Mouse (Mus musculus) neural tube, embryonic 14.5 days (tissue): Measurements from ENCODE around the gene Gm21762. TPM values are rescaled to one million over a fixed set of nuclear protein-coding genes. Genes with fewer than 3 reads are reported as not detected.
"Not testable (repeated sequence)": the region's sequence is repeated elsewhere in the genome, so short reads cannot be mapped to it uniquely, and the experiment has no call there.

Experiments
- ATAC-seq: fragments of 200-750 bp; cut with Nextera tagmentation; 2 replicates; pipeline ENCODE4 v1.8.0; 2017; ENCODE audit warnings: low read depth, mild to moderate bottlenecking, moderate TSS enrichment, moderate library complexity
- H3K27ac ChIP-seq: fragments of 300-500 bp; sonication (generic); 2 replicates; pipeline ENCODE4 v1.5.1; 2014; ENCODE audit warnings: low read depth, mild to moderate bottlenecking, control low read depth, low read length, moderate library complexity, mixed read lengths
- H3K27me3 ChIP-seq: fragments of 300-500 bp; sonication (generic); 2 replicates; pipeline ENCODE4 v1.6.1; 2014; ENCODE audit warnings: low read length; ENCODE audit not compliant: control insufficient read depth, insufficient read depth
- H3K36me3 ChIP-seq: fragments of 300-500 bp; sonication (generic); 2 replicates; pipeline ENCODE4 v1.6.1; 2014; ENCODE audit warnings: low read length, mixed read lengths; ENCODE audit not compliant: control insufficient read depth, insufficient read depth
- H3K4me1 ChIP-seq: fragments of 300-500 bp; sonication (generic); 2 replicates; pipeline ENCODE4 v1.6.1; 2014; ENCODE audit warnings: low read length; ENCODE audit not compliant: control insufficient read depth, insufficient read depth
- H3K4me2 ChIP-seq: fragments of 300-500 bp; sonication (generic); 2 replicates; pipeline ENCODE4 v1.6.1; 2014; ENCODE audit warnings: mild to moderate bottlenecking, low read depth, low read length, control low read depth
- H3K4me3 ChIP-seq: fragments of 300-500 bp; sonication (generic); 2 replicates; pipeline ENCODE4 v1.5.1; 2014; ENCODE audit warnings: low read depth, low read length, control low read depth, mixed read lengths
- H3K9ac ChIP-seq: fragments of 300-500 bp; sonication (generic); replicated peaks from 2 replicates; pipeline ENCODE4 v1.6.1; 2014; ENCODE audit warnings: low read depth, mild to moderate bottlenecking, control low read depth, low read length, mixed read lengths
- H3K9me3 ChIP-seq: fragments of 300-500 bp; sonication (generic); 2 replicates; pipeline ENCODE4 v1.6.1; 2016; ENCODE audit warnings: low read length; ENCODE audit not compliant: control insufficient read depth
- WGBS: fragments of 180-500 bp; shearing (Covaris S2); extraction: QIAGEN DNeasy Blood & Tissue Kit; methylation state at CpG from one replicate; pipeline ENCODE4 v1.1.7; 2014; 5-methylcytosine and 5-hydroxymethylcytosine counted together
- polyA plus RNA-seq: library from polyadenylated mRNA; unstranded; fragments of >200 nt; fragmentation: Nextera tagmentation; extraction: Ambion mirVana; gene quantifications from 2 replicates; pipeline ENCODE4 v1.2.1, GENCODE M21; 2014

The Gm21762 gene
- polyA plus RNA-seq, 1 experiment from 2014 or later: not detected

DNA sequence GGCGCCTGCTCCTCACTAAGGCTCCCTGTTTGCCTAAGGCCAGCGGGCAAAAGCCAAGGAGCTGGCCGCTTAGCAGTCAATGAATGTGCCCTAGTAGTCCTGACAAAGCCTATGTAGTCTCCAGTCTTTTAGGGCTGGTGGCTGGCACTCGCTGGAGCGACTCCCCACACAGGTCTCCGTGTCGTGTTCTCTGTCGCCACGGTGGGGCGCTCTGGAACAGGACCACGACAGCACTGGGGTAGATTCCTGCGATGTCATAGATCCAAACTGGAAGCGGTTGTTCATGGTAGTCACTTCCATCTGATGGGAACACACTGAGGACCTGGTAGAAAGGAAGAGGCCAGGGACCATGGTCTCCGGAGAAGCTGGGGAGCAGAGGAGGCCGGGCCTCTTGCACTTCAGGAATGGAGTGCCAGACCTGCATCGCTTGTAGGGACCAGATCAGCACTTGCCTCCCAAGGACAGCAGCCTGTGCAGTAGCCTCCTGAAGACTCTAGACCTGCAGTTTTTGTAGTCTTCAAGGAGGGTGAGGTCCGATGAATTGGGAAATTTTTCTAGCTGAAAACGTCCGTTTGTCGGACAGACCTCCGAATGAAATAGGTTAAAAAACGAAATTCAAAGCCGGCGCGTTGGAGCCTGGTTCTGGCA is 7.4 kb upstream of the Gm21762 start:
- not testable (repeated sequence) for H3K9me3 ChIP-seq, H3K36me3 ChIP-seq, H3K4me3 ChIP-seq, H3K4me1 ChIP-seq, H3K27me3 ChIP-seq, H3K9ac ChIP-seq, H3K4me2 ChIP-seq, H3K27ac ChIP-seq, ATAC-seq
- 95% methylated on average over 16 of the region's 25 CpGs for WGBS

DNA sequence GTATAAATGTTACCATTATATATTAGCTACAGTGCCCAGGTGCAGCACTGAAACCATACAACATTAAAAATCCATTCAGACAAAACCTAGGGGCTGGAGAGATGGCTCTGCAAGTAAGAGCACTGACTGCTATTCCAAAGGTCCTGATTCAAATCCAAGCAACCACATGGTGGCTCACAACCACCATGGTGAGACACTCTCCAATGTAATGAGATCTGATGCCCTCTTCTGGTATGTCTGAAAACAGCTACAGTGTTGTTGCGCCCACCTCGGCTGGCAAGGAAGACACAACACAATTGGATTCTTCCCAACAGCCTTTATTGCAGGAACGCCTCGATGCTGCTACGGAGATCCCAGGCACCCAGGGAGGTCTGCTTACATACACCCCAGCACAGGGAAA is 5.2 kb upstream of the Gm21762 start:
- not testable (repeated sequence) for H3K27ac ChIP-seq, H3K27me3 ChIP-seq, H3K4me2 ChIP-seq, H3K36me3 ChIP-seq, H3K9me3 ChIP-seq, ATAC-seq, H3K4me1 ChIP-seq, H3K4me3 ChIP-seq, H3K9ac ChIP-seq
- 95% methylated on average over 5 of the region's 5 CpGs for WGBS

DNA sequence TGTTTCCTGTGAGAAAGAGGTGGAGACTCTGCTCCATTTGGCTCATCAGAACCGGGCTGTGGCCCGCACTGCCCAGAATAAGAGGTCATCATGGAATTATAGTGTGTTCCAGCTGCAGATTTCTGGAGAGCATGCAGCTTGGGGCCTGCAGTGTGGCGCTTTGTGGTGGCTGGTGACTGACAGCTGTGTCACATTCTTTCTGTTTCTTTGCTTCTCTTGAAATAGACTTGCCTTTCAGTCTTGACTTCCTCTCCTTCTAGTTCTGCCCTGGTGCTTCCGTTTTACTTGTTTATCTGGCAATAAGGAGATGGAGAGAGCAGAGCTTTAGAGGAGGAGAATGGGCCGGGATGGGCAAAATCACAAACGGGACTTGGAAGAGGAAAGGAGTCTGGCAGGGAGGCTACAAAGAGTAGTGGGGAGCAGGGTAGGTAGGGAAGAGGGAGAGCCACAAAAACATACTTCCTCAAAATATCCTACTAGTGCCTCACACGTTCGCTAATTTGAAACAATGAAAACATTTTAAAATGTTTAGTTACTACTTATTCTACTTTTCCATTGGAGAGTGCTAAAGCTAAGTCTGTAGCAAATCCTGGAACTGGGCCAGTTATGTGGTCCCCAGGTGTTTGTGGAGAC is 19.4 kb downstream of the Gm21762 start:
- H3K4me1 ChIP-seq, H3K9ac ChIP-seq, H3K27me3 ChIP-seq, H3K27ac ChIP-seq, ATAC-seq, H3K9me3 ChIP-seq, H3K4me3 ChIP-seq, H3K36me3 ChIP-seq, H3K4me2 ChIP-seq: not testable (repeated sequence)
- WGBS: 87% methylated on average over 7 of the region's 8 CpGs

DNA sequence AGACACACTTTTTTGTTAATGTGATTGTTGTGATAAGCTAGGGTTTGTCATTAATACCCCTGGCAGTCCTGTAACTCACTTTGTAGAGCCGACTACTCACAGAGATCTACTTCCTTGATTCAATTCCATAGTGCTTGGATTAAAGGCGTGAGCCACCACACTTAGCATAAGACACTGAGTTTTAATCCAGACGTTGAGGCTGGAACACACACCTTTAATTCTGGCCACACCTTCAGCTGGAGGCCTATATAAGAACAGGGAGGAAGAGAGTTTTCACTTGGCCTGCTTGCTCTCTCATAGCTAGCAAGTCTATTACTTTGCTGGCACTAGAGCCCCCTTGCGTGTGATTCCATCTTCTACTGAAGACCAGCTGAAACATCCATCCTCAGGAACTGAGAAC is 43.6 kb downstream of the Gm21762 start, which contains the start of gene Gm21818:
Gm21818 (plus strand) TSS at position 301 of the 400 bp plus-strand sequence.
- H3K36me3 ChIP-seq, H3K9ac ChIP-seq, H3K4me3 ChIP-seq, ATAC-seq, H3K4me2 ChIP-seq, H3K27me3 ChIP-seq, H3K4me1 ChIP-seq, H3K27ac ChIP-seq, H3K9me3 ChIP-seq: not testable (repeated sequence)
- 80% methylated on average over 4 of the region's 4 CpGs for whole genome bisulfite sequencing

DNA sequence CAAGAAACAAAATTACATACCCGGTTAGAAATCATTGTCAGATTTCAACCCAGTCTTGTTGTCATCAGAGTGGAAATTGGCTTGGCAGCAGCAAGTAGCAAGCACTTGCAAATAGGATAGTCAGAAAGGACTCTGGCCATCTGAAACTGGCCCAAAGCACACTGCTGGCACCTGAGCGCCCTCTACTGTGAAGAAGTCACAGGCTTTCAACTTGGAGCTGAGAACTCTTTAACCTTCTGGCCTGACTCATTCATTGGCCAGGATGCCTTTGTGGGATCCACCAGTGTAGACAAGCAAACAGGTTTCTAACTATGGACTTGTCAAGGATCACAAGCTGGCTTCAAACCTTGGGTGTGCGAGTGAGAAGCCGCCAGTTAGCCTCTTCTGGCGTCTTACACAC is 47.4 kb downstream of the Gm21762 start:
- H3K4me3 ChIP-seq, H3K4me2 ChIP-seq, H3K4me1 ChIP-seq, H3K36me3 ChIP-seq, H3K9me3 ChIP-seq, H3K27ac ChIP-seq, H3K9ac ChIP-seq, H3K27me3 ChIP-seq, ATAC-seq: not testable (repeated sequence)
- 62% methylated on average over 5 of the region's 5 CpGs for WGBS

Other genes with a start within 250 kb of the Gm21762 start
- gene Gm36079, start 188.9 kb downstream of the Gm21762 start, polyA plus RNA-seq: not detected in 2 replicates
- not detected in 2 replicates for gene Gm21188, start 163.8 kb downstream of the Gm21762 start, polyA plus RNA-seq
- gene Gm20767, start 75.7 kb downstream of the Gm21762 start, polyA plus RNA-seq: not detected in 2 replicates
- gene Gm21818, start 43.5 kb downstream of the Gm21762 start, polyA plus RNA-seq: not detected in 2 replicates
- not detected in 2 replicates for gene Gm21731, start 23.2 kb upstream of the Gm21762 start, polyA plus RNA-seq
- gene AF067061, start 47.2 kb upstream of the Gm21762 start, polyA plus RNA-seq: not detected in 2 replicates
- 0.27 TPM in 1 of 2 replicates, not detected in the other for gene BC147527, start 84.4 kb upstream of the Gm21762 start, polyA plus RNA-seq
- not detected in 2 replicates for gene Tcstv3, start 100.9 kb upstream of the Gm21762 start, polyA plus RNA-seq